Mouse (Mus musculus) heart, postnatal 0 days (tissue): ENCODE measurements at regions not wholly inside any gene's neighbourhood (a gene's known extent, or its start where the extent isn't known, plus 50 kb on each side); places are given as distances from the start of the nearest gene placed in this dataset.

ENCODE experiments used
- CTCF ChIP-seq: IDR thresholded peaks from 2 replicates; pipeline ENCODE4 v1.5.1; 2016; ENCODE audit warnings: antibody characterized with exemption, control low read depth, low read depth
- EP300 ChIP-seq: IDR thresholded peaks from 2 replicates; pipeline ENCODE4 v1.6.1; 2016; ENCODE audit warnings: antibody characterized with exemption, low read depth

GRCm38 (mm10) chr15:62206502-62206902 is 1283.7 kb upstream of the A1bg start:
- TF ChIP-seq CTCF, result no peak
- no peak for TF ChIP-seq EP300
